Mouse (Mus musculus) thymus, postnatal 14 days (tissue): ENCODE measurements around the gene Ate1.
"Not testable (repeated sequence)": the region's sequence is repeated elsewhere in the genome, so short reads cannot be mapped to it uniquely, and the experiment has no call there.

Source experiments
- DNase-seq: peaks from one replicate; pipeline ENCODE4 v3.0.0; 2021

Gene Ate1

DNA sequence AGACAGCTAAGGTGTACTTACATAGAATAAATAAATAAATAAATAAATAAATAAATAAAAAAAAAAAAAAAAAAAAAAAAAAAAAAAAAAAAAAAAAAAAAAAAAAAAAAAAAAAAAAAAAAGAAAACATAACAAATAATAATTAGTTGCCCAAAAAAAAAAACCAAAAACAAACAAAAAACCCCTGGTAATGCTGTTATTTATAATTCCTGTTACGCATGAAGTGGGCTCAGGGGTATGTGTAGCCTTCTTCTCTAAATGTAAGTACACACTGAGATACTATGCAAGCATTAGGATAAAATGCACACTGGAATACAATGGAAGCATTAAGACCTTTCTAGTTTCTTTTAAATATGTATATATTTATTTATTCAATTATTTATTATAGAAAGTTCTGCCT is 130.1 kb downstream of the Ate1 start:
- DNase-seq: not testable (repeated sequence)

DNA sequence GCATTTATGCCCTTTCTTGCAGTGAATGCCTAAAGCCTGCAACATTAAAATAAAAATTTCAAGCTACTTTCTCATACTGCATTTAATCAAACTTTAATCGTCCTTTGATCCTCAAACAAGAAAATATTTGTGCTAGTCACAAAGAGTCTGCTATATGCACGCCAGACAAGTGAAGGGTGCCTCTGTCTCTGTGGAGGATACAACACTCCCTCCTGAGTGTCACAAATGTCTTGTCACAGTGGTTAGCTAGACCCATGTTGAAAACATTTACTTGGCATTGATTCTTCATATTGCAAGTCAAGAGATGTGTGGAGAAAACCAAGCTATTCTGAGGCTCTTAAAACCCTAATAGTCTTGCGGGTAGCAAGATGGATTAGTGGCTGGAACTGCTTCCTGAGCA is 133.9 kb downstream of the Ate1 start:
- DNase-seq: no peak

DNA sequence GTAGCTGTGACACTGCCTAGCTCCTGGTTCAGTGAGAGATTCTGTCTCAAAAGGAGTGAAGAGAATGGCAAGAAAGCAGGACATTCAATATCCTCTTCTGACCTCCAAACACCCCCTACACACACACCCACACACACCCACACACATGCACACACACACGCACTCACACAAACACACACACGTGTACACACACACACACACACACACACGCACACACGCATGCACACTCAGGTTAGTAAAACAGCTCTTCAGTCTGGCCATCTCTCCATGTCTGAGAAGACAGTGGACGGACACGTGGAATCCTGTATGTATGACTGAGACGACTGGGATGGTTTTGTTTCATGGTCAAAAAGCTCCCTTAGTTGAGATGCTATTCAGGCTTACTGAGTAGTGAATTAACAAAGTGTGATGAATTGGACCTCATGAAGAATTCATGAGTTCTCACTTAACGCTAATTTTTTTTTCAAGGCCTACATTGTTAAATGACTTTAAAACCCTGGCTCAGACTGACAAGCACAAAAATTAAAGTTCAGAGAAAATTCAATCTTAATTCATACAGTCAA is 134.4 kb downstream of the Ate1 start:
- DNase-seq: no peak

DNA sequence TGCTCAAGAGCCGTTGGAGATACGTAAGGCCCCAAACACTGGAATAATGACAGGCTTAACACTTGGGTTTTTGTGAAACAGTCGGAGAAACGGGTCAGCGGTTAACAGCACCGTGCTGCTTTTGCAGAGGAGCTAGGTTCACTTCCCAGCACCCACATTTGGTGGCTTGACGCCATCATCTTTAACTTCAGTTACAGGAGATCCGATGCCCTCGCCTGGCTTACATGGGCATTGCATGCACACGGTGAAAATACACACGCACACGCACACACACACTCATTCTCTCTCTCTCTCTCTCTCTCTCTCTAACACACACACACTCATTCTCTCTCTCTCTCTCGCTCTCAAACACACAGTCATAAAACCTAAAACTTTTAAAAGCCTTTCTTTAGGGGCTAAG is 138.0 kb downstream of the Ate1 start:
- DNase-seq: no peak

DNA sequence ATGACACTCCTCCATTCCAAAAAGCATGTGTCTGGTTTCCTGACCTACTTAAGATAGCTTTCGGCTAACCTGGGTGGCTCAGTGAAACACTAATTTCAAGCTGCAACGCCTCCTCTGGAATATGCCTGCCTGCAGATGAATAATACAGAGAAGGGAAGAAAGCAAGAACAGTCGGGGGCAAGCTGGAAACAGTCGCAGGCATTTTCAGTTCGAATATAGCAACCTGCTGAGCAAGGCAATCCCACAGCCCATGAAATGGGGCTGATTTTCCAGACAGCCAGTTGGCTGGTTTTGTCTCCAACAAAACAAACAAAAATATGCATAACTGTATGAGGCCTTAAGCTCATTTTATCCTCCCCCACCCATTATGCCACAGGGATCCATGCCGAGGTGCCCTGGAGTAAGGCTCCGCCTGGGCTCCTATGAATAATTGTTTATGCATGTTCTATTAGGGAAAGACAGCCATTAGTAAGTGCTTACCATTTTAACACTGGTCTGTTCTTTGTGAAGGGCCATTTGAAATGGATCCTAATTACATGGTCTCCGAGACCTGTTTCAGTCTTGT is 138.7 kb downstream of the Ate1 start:
- DNase-seq: no peak

DNA sequence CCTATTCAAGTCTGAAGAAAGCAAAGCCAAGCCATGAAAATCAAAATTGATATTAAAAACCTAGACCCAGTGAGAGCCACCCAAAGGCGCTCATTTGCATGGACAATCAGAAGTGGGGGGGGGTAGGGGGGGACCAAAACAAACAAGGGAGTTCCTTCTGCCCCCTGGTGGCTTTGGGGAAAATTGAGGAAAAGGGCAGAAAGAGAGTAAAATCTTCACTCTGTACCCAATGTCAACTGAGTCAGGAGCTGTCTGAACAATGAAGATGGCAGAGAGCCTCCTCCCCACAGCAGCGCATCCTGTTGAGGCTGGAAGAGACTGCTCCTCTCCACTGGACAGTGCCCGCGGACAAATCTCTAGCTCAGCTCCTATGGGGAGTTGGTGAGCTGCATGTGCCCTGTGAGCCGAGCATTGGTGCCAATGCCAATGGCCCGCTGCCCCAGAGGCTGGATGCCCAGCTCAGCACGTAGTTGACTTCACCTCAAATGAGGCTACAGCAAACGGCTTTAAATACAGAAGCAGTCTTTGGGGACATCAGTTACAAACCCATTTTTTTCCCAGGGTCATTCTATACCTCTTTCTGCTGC is 139.3 kb downstream of the Ate1 start:
- no peak for DNase-seq

DNA sequence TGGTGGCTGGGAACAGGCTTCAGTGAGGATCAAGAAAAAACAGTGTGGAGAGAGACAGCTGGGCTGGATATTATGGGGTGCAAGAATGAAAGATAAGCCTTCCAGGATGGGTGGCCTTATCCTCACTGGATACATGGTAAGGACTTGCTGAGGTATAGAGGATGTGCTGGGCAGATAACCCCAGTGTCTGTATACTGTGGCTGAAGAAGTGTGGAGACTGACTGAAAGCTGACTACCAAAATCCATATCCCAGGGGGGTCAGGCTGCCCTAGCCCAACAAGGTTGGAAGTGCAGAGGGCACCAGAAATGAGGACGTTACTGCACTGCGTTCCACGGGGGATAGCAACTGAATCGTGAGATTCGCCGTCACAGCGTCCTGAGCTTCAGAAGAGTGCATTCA is 139.8 kb downstream of the Ate1 start:
- no peak for DNase-seq

DNA sequence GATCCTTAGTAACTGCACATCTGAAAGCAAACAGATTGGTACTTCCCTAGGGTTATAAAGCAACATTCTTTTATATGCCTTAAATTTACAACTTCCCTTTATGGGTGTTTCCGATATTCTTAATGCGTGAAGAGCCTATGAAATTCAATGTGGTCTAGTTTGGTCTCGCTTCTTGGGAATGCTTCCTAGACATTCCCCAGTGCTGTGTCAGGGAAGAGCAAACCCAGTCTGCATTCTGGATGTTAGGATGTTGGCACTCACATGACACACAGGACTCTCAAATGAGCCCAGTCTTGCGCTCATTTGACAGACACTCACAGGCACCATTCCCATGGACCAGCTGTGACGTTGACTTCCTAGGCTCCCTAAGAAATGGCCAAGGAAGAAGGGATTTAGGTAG is 140.3 kb downstream of the Ate1 start:
- no peak for DNase-seq

DNA sequence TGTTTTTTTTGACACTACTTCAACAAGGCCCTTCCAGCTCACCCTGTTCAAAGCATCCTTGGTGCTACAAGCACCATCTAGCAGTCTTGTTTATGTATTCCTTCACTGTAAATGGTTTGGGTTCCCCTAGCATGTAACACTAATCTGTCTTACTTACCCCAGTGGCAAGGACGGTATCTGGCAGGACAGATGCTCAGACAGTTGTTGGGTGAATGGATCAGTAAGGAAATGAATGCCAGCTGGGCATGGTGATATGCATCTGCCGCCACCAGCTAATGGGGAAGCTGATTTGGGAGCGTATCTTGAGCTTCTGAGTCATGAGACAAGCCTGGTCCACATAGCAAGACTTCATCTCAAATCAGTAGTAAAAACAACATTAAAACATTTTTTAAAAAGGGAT is 141.9 kb downstream of the Ate1 start:
- DNase-seq: no peak

DNA sequence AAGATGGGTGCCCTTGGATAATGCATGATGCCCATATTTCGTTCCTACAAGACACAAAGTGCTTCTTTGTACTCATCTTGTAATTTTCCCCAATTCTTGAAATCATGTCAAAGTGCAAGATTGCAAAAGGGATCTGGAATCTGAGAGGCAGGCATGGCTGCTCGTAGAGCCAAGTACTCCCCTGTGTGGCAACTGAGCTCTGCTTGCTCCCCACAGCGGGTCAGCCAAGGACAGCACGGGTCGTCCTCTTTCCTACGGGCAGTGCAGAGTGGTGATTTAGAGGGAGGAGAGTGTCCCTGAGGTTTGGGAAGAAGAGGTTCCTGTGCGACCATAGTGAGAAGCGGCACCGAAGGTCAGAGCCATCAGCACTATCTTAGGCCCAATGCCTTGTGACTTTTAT is 145.9 kb downstream of the Ate1 start:
- no peak for DNase-seq

DNA sequence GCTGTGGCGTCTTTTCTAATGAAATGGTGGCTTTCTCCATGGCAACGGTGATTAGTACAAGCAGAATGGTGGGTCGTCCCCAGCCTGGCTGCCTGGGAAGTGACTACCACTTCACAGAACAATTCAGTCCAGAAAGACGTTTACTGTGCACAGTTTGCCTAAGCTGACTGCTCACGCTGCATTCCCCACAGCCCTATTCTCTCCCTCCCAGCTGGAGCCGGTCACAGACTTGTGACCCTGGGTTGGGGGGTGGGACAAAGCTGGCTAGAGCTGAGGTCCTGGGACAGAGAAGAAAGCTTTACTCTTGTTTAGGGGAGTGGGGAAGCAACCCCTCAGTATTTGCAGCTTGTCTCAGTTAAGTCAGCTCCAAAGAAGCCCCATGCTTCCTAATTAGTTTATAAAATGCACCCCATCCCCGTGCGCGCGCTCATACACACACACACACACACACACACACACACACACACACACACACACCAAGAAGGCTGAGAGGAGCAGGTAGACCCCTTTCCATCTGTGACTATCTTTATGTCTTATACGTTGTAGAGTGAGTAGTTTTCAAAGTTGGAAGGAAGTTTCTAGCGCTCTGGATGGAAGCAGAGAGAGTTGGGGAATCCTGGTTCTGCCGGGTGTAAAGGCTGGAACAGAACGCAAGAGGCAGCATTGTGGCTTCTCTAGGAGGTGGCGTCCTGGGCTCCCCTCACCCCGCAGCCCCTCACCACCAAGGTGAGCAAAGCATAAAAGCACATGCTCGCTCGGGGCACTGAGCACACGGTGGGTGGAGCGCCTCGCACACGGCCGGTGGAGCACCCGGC is 151.1 kb downstream of the Ate1 start:
- no peak for DNase-seq

DNA sequence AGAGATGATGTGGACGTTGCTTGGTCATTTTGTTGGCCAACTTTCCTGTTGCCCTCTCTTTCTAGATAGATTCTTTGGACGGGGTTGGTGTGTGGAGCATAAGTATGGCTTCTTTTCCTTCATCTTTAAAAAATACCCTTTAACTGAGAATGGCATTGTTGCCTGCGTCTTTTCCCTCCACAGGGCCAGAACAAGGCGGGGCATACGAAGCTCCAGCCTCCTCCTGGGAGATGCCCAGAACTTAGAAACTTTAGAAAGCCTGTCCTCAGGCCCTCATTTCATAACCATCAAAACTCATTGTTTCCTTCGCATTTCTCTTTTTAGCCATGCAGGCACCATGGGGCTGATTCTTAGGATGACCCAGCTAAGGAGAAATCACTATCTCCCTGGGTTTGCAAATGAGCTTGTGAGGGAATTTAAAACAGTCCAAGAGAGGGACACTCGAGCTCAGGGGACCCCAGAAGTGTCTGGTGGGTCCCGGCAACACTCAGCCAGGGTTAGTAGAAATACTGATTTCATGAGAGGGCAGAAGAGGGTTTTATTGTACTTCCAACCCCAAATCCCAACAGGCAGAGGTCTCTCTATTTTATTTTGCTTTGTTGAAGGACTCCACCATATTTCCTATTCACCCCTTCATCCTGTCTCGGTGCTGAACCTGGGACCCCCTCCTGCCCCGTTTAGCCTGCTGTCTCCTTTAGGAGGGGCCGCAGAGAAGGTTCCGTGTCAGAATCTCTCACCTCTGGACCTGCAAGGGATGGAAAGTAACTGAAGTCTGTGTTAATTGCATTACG is 151.9 kb downstream of the Ate1 start:
- DNase-seq: no peak

DNA sequence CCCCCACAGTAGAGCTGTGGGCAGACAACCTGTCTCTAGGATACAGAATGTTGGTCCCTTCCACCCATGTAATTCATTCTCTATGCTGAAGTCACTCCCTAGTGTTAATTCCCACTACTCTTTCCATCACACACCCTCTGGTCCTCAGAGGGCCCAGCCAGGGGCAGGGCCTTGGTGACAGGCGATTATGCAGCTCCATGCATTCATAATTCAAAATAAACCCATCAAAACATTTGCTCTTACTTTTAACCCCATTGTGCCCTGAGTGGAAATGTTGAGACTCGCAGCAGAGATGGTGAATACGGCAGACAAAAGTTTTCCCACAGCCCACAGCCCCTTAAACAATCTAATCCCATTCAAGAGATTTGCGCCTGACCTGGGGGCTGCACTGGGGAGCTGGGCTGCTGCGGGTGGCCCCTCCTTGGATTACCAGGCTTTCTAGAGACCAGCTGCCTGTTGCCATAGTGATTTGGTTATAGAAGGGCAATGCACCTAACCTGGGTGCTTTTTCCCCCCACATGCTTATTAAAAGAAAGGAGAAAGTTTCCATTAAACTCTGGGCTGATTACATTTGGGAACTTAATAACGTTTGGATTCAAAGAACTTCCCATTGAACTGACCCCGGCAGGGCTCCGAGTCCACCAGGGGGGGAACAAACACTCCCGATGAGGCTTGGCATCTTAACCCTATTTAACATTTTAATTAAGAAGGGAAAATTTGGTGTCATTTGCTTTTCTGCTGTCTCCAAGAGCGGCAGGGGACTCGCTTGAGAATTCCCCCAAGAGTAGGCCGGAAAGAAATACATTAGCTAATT is 152.7 kb downstream of the Ate1 start:
- no peak for DNase-seq

DNA sequence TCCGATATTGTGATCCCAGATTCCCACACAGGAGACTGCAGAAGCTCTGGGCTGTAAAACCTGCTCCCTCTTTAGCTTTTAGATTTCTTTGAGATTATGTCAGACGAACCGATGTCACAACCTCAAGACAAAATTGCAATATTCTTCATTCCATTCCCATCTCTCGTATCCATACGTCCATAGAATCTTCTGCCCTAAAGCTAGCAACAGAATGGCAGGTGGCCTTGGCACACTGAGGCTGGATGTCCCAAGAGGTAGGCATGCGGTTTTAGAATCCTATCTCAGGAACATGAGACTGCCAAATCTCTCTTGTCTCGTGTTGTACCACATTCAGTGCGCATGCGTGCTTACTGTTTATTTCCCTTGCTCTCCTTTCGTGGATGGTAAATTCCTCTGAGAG is 154.5 kb downstream of the Ate1 start:
- DNase-seq: no peak
